Mouse (Mus musculus): Measurements from ENCODE around the gene Apbb1ip. TPM values are rescaled to one million over a fixed set of nuclear protein-coding genes. Genes with fewer than 3 reads are reported as not detected.
"Not testable (repeated sequence)": the region's sequence is repeated elsewhere in the genome, so short reads cannot be mapped to it uniquely, and the experiment has no call there.

Gene Apbb1ip
- polyA plus RNA-seq, 1 experiment from 2014 or later, result 0.35 TPM

GRCm38 (mm10) chr2:22813921-22814320 lies 40.0 kb downstream of the Apbb1ip start:
- H3K27ac ChIP-seq (replicated peaks; ENCODE audit: low read depth, low read length), result no peak overlapping the region
- no peak overlapping the region for H3K4me3 ChIP-seq (ENCODE audit: low read depth, low read length)
- no peak overlapping the region for H3K9ac ChIP-seq (ENCODE audit: low read length)
- ATAC-seq (ENCODE audit: insufficient number of reproducible peaks, low FRiP score, low TSS enrichment, low read depth), result no peak
- no peaks in the 10 kb centered on the region for H3K27me3 ChIP-seq (ENCODE audit: control insufficient read depth, insufficient read depth, low read length)
- H3K9me3 ChIP-seq (ENCODE audit: control insufficient read depth, low read length), result no peaks in the 10 kb centered on the region
- H3K4me1 ChIP-seq (ENCODE audit: control insufficient read depth, insufficient read depth, low read length), result no peaks in the 10 kb centered on the region
- H3K4me2 ChIP-seq (ENCODE audit: low read depth, severe bottlenecking), result no peak overlapping the region
- no peaks in the 10 kb centered on the region for H3K36me3 ChIP-seq (ENCODE audit: control insufficient read depth, insufficient read depth, low read length)
- 82% methylated on average over 5 of the region's 5 CpGs for WGBS
- DNase-seq (ENCODE audit: low spot score), result no peak

GRCm38 (mm10) chr2:22815674-22816073 lies 41.8 kb downstream of the Apbb1ip start:
- DNase-seq (ENCODE audit: low spot score), result no peak
- WGBS, result 100% methylated on average over 2 of the region's 2 CpGs
- Histone ChIP-seq H3K9ac (ENCODE audit: low read length) (no peak overlapping the region), H3K9me3 (ENCODE audit: control insufficient read depth, low read length) (no peaks in the 10 kb centered on the region), H3K36me3 (ENCODE audit: control insufficient read depth, insufficient read depth, low read length) (no peaks in the 10 kb centered on the region), H3K4me2 (ENCODE audit: low read depth, severe bottlenecking) (no peak overlapping the region), H3K27ac (replicated peaks; ENCODE audit: low read depth, low read length) (no peak overlapping the region), H3K27me3 (ENCODE audit: control insufficient read depth, insufficient read depth, low read length) (no peaks in the 10 kb centered on the region), H3K4me1 (ENCODE audit: control insufficient read depth, insufficient read depth, low read length) (no peaks in the 10 kb centered on the region), H3K4me3 (ENCODE audit: low read depth, low read length) (no peak overlapping the region)
- ATAC-seq (ENCODE audit: insufficient number of reproducible peaks, low FRiP score, low TSS enrichment, low read depth), result no peak

GRCm38 (mm10) chr2:22816231-22816630 lies 42.3 kb downstream of the Apbb1ip start:
- Histone ChIP-seq H3K27me3 (ENCODE audit: control insufficient read depth, insufficient read depth, low read length) (no peaks in the 10 kb centered on the region), H3K36me3 (ENCODE audit: control insufficient read depth, insufficient read depth, low read length) (no peaks in the 10 kb centered on the region), H3K4me1 (ENCODE audit: control insufficient read depth, insufficient read depth, low read length) (no peaks in the 10 kb centered on the region), H3K4me3 (ENCODE audit: low read depth, low read length) (no peak overlapping the region), H3K9me3 (ENCODE audit: control insufficient read depth, low read length) (no peaks in the 10 kb centered on the region), H3K27ac (replicated peaks; ENCODE audit: low read depth, low read length) (no peak overlapping the region), H3K9ac (ENCODE audit: low read length) (no peak overlapping the region), H3K4me2 (ENCODE audit: low read depth, severe bottlenecking) (no peak overlapping the region)
- WGBS, result 88% methylated on average over 1 of the region's 1 CpGs
- DNase-seq (ENCODE audit: low spot score) (no peak), ATAC-seq (ENCODE audit: insufficient number of reproducible peaks, low FRiP score, low TSS enrichment, low read depth) (no peak)

GRCm38 (mm10) chr2:22822293-22822692 lies 48.4 kb downstream of the Apbb1ip start:
- H3K4me3 ChIP-seq (ENCODE audit: low read depth, low read length), result no peak overlapping the region
- no peaks in the 10 kb centered on the region for H3K4me1 ChIP-seq (ENCODE audit: control insufficient read depth, insufficient read depth, low read length)
- no peak overlapping the region for H3K4me2 ChIP-seq (ENCODE audit: low read depth, severe bottlenecking)
- no peaks in the 10 kb centered on the region for H3K36me3 ChIP-seq (ENCODE audit: control insufficient read depth, insufficient read depth, low read length)
- H3K27ac ChIP-seq (replicated peaks; ENCODE audit: low read depth, low read length), result no peak overlapping the region
- H3K9ac ChIP-seq (ENCODE audit: low read length), result no peak overlapping the region
- DNase-seq (ENCODE audit: low spot score) (no peak), ATAC-seq (ENCODE audit: insufficient number of reproducible peaks, low FRiP score, low TSS enrichment, low read depth) (no peak)
- no peaks in the 10 kb centered on the region for H3K9me3 ChIP-seq (ENCODE audit: control insufficient read depth, low read length)
- 84% methylated on average over 2 of the region's 2 CpGs for WGBS
- no peaks in the 10 kb centered on the region for H3K27me3 ChIP-seq (ENCODE audit: control insufficient read depth, insufficient read depth, low read length)

GRCm38 (mm10) chr2:22845514-22845913 lies 71.6 kb downstream of the Apbb1ip start:
- H3K27ac ChIP-seq (replicated peaks; ENCODE audit: low read depth, low read length), result no peak overlapping the region
- no peaks in the 10 kb centered on the region for H3K27me3 ChIP-seq (ENCODE audit: control insufficient read depth, insufficient read depth, low read length)
- H3K4me1 ChIP-seq (ENCODE audit: control insufficient read depth, insufficient read depth, low read length), result no peaks in the 10 kb centered on the region
- DNase-seq (ENCODE audit: low spot score) (no peak), ATAC-seq (ENCODE audit: insufficient number of reproducible peaks, low FRiP score, low TSS enrichment, low read depth) (no peak)
- H3K9ac ChIP-seq (ENCODE audit: low read length), result no peak overlapping the region
- H3K4me2 ChIP-seq (ENCODE audit: low read depth, severe bottlenecking), result no peak overlapping the region
- H3K36me3 ChIP-seq (ENCODE audit: control insufficient read depth, insufficient read depth, low read length), result no peaks in the 10 kb centered on the region
- no peaks in the 10 kb centered on the region for H3K9me3 ChIP-seq (ENCODE audit: control insufficient read depth, low read length)
- 87% methylated on average over 4 of the region's 4 CpGs for WGBS
- H3K4me3 ChIP-seq (ENCODE audit: low read depth, low read length), result no peak overlapping the region

- Histone ChIP-seq H3K27ac (replicated peaks; ENCODE audit: low read depth, low read length) (no peak overlapping the region), H3K27me3 (ENCODE audit: control insufficient read depth, insufficient read depth, low read length) (no peaks in the 10 kb centered on the region), H3K36me3 (ENCODE audit: control insufficient read depth, insufficient read depth, low read length) (no peaks in the 10 kb centered on the region), H3K4me3 (ENCODE audit: low read depth, low read length) (no peak overlapping the region), H3K4me2 (ENCODE audit: low read depth, severe bottlenecking) (no peak overlapping the region), H3K4me1 (ENCODE audit: control insufficient read depth, insufficient read depth, low read length) (no peaks in the 10 kb centered on the region), H3K9me3 (ENCODE audit: control insufficient read depth, low read length) (no peaks in the 10 kb centered on the region), H3K9ac (ENCODE audit: low read length) (no peak overlapping the region)
- DNase-seq (ENCODE audit: low spot score) (no peak), ATAC-seq (ENCODE audit: insufficient number of reproducible peaks, low FRiP score, low TSS enrichment, low read depth) (no peak)
- 84% methylated on average over 4 of the region's 4 CpGs for WGBS
Observed at GRCm38 (mm10) chr2:22851900-22852299, 78.0 kb downstream of the Apbb1ip start.

- no peak overlapping the region for H3K9ac ChIP-seq (ENCODE audit: low read length)
- DNase-seq (ENCODE audit: low spot score), result no peak
- H3K27me3 ChIP-seq (ENCODE audit: control insufficient read depth, insufficient read depth, low read length), result no peaks in the 10 kb centered on the region
- no peaks in the 10 kb centered on the region for H3K4me1 ChIP-seq (ENCODE audit: control insufficient read depth, insufficient read depth, low read length)
- no peak overlapping the region for H3K27ac ChIP-seq (replicated peaks; ENCODE audit: low read depth, low read length)
- no peaks in the 10 kb centered on the region for H3K36me3 ChIP-seq (ENCODE audit: control insufficient read depth, insufficient read depth, low read length)
- H3K9me3 ChIP-seq (ENCODE audit: control insufficient read depth, low read length), result no peaks in the 10 kb centered on the region
- H3K4me3 ChIP-seq (ENCODE audit: low read depth, low read length), result no peak overlapping the region
- H3K4me2 ChIP-seq (ENCODE audit: low read depth, severe bottlenecking), result no peak overlapping the region
- ATAC-seq (ENCODE audit: insufficient number of reproducible peaks, low FRiP score, low TSS enrichment, low read depth), result no peak
- WGBS, result 82% methylated on average over 3 of the region's 3 CpGs
Observed at GRCm38 (mm10) chr2:22857501-22857900, 83.6 kb downstream of the Apbb1ip start.

GRCm38 (mm10) chr2:22862194-22862593 lies 88.3 kb downstream of the Apbb1ip start:
- H3K9ac ChIP-seq (ENCODE audit: low read length), result no peak overlapping the region
- no peak overlapping the region for H3K27ac ChIP-seq (replicated peaks; ENCODE audit: low read depth, low read length)
- no peak for ATAC-seq (ENCODE audit: insufficient number of reproducible peaks, low FRiP score, low TSS enrichment, low read depth)
- DNase-seq (ENCODE audit: low spot score), result no peak
- H3K36me3 ChIP-seq (ENCODE audit: control insufficient read depth, insufficient read depth, low read length), result no peaks in the 10 kb centered on the region
- no peaks in the 10 kb centered on the region for H3K4me1 ChIP-seq (ENCODE audit: control insufficient read depth, insufficient read depth, low read length)
- H3K4me3 ChIP-seq (ENCODE audit: low read depth, low read length), result no peak overlapping the region
- H3K9me3 ChIP-seq (ENCODE audit: control insufficient read depth, low read length), result no peaks in the 10 kb centered on the region
- no peak overlapping the region for H3K4me2 ChIP-seq (ENCODE audit: low read depth, severe bottlenecking)
- 86% methylated on average over 2 of the region's 2 CpGs for WGBS
- H3K27me3 ChIP-seq (ENCODE audit: control insufficient read depth, insufficient read depth, low read length), result no peaks in the 10 kb centered on the region

GRCm38 (mm10) chr2:22864394-22865037 lies 90.6 kb downstream of the Apbb1ip start:
- ATAC-seq (ENCODE audit: insufficient number of reproducible peaks, low FRiP score, low TSS enrichment, low read depth) (peak; percentile 80), DNase-seq (ENCODE audit: low spot score) (peak; percentile 72)
- not testable (repeated sequence) for H3K27me3 ChIP-seq (ENCODE audit: control insufficient read depth, insufficient read depth, low read length); H3K9ac ChIP-seq (ENCODE audit: low read length); H3K4me1 ChIP-seq (ENCODE audit: control insufficient read depth, insufficient read depth, low read length); H3K4me3 ChIP-seq (ENCODE audit: low read depth, low read length); H3K9me3 ChIP-seq (ENCODE audit: control insufficient read depth, low read length); H3K4me2 ChIP-seq (ENCODE audit: low read depth, severe bottlenecking); H3K36me3 ChIP-seq (ENCODE audit: control insufficient read depth, insufficient read depth, low read length); H3K27ac ChIP-seq (replicated peaks; ENCODE audit: low read depth, low read length)
- WGBS, result 2% methylated on average over 6 of the region's 6 CpGs
